Mouse (Mus musculus): ENCODE data around the gene Ivl.

The Ivl gene

GRCm38 (mm10) chr3:92573449-92574041 is at the start of gene Ivl:
TSS of gene Ivl (minus strand) at chr3:92573735.
- CTCF ChIA-PET: no interaction called here

GRCm38 (mm10) chr3:92621560-92621959 is 48.0 kb upstream of the Ivl start, which contains the start of gene Lce6a:
TSS of gene Lce6a (minus strand) at chr3:92621660.
- CTCF ChIA-PET: no interaction called here

GRCm38 (mm10) chr3:92609804-92610203 is 36.3 kb upstream of the Ivl start:
- CTCF ChIA-PET: no interaction called here

GRCm38 (mm10) chr3:92607392-92607791 is 33.9 kb upstream of the Ivl start, which contains the start of gene 2210017I01Rik:
TSS of gene 2210017I01Rik (minus strand) at chr3:92607492.
- CTCF ChIA-PET: no interaction called here

DNA sequence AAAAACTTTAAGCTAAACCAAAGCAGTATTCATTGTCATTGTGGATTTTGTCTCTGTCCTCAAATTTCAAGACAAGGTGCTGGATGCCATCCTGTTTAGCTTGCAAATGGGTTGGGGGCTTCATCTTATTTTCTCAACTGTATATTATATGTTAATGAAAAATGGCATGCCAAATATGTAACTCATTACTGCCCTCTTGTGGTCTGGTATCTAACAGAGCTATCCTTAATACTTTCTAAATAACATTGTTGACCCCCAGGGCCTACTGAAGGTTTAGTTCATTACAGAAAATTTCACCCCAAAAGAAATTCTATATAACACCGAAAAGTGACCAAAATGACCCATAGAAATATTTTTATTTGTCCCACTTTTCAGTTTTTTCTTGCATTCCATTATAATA is 28.6 kb upstream of the Ivl start:
- CTCF ChIA-PET: no interaction called here

- CTCF ChIA-PET: no interaction called here
These were observed 26.9 kb upstream of the Ivl start for GRCm38 (mm10) chr3:92600456-92600855.

GRCm38 (mm10) chr3:92599973-92600372 is 26.4 kb upstream of the Ivl start:
- CTCF ChIA-PET: no interaction called here

DNA sequence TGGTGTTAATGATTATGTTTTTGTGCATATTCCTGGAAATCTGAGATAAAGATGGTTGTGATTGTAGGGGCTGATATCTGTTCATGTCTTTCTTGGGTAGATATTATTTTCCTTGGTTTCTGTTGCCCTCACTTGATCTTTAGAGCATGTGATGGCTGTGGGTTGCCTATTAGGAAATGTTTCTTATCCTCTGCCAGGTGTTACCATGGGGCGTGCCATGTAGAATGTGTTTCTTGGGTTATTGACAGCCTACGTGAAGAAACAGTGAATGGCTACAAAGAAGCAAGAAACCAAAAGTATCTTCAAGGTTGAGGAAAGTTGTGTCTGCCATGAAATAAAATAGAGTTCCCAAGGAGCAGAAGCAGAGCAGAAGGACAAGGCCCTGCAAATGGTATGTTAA is 24.9 kb upstream of the Ivl start:
- CTCF ChIA-PET: no interaction called here

DNA sequence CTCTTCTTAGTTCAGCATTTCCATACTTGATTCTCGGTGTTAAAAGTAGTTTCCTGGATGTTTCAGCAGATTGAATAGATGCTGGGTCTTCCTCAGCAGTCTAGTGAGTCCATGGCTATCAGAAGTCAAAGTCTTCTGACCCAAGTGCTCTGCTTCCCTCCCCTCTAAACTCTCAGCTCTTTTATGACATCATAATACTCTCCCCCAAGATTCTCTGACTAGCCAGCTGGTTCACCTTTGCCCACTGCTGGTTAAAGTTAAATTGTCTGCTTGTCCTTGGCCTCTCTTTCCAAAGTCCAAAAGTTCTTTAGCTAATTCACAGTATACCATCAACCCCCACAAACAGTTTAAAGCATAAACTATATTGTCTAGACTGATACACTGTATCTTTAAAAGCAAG is 15.3 kb upstream of the Ivl start, which contains the start of gene Smcp:
Smcp (minus strand) TSS at position 140 of the 400 bp plus-strand sequence.
- CTCF ChIA-PET: no interaction called here

DNA sequence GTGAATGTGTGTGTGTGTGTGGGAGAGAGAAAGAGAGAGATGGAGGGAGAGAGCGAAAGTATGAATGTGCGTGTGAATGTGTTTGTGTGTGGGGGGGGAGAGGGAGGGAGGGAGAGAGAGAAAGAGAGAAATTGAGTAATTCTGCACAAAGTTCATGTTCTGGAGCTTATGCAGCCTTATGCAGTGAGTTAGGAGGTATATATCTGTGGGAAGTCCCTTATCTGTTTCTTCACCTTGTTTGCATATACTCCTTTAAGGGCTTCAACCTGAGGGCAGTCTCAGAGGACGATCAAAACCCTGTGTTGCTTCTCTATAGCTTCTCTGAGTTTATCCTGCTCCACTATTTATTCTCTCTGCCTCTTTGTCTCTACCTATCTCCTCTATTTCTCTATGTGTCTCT is 13.7 kb upstream of the Ivl start:
- CTCF ChIA-PET: no interaction called here

- CTCF ChIA-PET: no interaction called here
These were observed 11.5 kb upstream of the Ivl start for GRCm38 (mm10) chr3:92585055-92585454.

- CTCF ChIA-PET: no interaction called here
These were observed 9.8 kb upstream of the Ivl start for GRCm38 (mm10) chr3:92583164-92583826.

GRCm38 (mm10) chr3:92579508-92579907 is 6.0 kb upstream of the Ivl start:
- CTCF ChIA-PET: no interaction called here

- CTCF ChIA-PET: no interaction called here
These were observed 5.3 kb upstream of the Ivl start for GRCm38 (mm10) chr3:92578652-92579413.

DNA sequence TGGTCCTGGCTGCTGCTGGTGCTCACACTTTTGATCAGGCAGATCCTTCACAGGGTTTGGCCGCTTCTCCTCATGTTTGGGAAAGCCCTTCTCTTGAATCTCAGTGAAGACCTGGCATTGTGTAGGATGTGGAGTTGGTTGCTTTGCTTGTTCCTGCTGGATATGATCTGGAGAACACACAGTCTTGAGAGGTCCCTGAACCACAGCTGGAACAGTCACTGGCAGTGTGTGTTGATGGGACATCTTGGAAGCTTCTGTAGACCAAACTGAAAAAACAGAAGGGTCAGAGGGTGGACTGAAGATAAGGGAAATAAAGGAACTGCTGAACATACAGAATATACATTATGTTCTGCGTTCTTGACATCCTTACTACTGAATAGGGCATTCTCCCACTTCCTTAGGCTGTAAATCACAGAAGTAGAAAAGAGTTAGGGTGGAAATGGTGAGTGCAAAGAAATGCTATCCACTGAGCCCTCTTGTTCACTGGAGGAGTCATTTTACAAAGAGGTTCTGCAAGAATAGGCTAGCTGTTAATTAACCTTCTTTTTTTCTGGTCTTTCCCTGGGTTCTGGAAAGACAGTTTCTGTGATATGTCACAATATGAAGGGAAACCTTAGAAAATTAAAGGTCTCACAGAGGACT is 900 bp downstream of the Ivl start:
- CTCF ChIA-PET: interaction anchor here (0.6 kb wide), 1 partner anchor 202 kb away, joined by 6 read pairs; no protein-coding TSS in a partner anchor

- CTCF ChIA-PET: no interaction called here
These were observed 4.8 kb downstream of the Ivl start for GRCm38 (mm10) chr3:92568752-92569151.

DNA sequence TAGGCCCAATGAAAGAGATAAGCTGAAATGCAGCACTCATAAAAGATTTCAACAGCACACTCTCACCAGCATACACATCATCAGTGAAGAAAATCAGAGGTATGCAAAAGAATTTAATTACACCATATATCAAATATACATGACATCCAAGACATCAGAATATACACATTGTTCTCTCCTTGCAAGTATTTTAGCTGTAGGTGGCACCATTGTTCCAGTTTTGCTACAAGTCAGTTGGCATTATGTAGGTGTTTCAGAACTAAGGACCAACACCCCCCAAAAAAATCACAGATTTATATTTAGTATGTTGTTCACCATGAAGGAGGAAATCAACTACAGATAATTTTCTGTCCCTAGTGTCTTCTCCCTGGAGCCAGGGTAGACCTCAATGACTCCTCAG is 8.1 kb downstream of the Ivl start:
- CTCF ChIA-PET: no interaction called here

DNA sequence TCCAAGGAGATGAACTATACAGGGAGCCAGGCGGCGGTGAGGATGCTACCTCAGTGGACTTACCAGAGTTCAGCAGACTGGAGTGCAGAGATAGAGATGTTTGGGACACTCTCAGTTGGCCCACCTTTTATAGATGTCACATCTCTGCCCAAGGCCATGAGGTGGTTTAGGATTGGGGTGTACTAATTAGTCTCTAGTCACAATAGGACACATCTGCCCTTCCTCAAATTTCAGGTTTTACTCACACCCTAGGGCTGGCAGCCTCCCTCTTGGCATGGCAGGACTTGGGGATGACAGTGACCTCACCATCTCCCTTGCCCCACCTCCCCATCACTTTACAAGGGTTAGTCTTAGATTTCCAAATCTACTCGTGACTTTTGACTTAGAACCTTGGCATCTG is 39.1 kb downstream of the Ivl start, which contains the start of gene 2310046K23Rik:
2310046K23Rik (minus strand) TSS at position 101 of the 400 bp plus-strand sequence.
- CTCF ChIA-PET: no interaction called here

Measured in spleen, embryonic (tissue).